Mouse (Mus musculus) B cell, adult 2 months (primary cell): ENCODE results near the gene Mdh1.
"Not testable (repeated sequence)": the region's sequence is repeated elsewhere in the genome, so short reads cannot be mapped to it uniquely, and the experiment has no call there.

Experiments used
- DNase-seq, 2 experiments: peaks; one replicate each; pipeline ENCODE4 v3.0.0; 2022

The Mdh1 gene

GRCm38 (mm10) chr11:21545021-21545420 is 27.1 kb downstream of the Mdh1 start:
- no peak for DNase-seq

GRCm38 (mm10) chr11:21542731-21543130 is 29.4 kb downstream of the Mdh1 start:
- no peak for DNase-seq

GRCm38 (mm10) chr11:21540622-21541021 is 31.5 kb downstream of the Mdh1 start:
- DNase-seq, result no peak

GRCm38 (mm10) chr11:21540072-21540471 is 32.1 kb downstream of the Mdh1 start:
- no peak for DNase-seq

- DNase-seq, result not testable (repeated sequence)
These were observed 41.3 kb downstream of the Mdh1 start for GRCm38 (mm10) chr11:21530856-21531255.

GRCm38 (mm10) chr11:21528676-21529394 is 43.3 kb downstream of the Mdh1 start:
- DNase-seq, result no peak

- DNase-seq, result no peak
These were observed 54.4 kb downstream of the Mdh1 start for GRCm38 (mm10) chr11:21517726-21518125.

GRCm38 (mm10) chr11:21516396-21516795 is 55.8 kb downstream of the Mdh1 start:
- DNase-seq, result not testable (repeated sequence)

GRCm38 (mm10) chr11:21510577-21510976 is 61.6 kb downstream of the Mdh1 start:
- not testable (repeated sequence) for DNase-seq

GRCm38 (mm10) chr11:21508713-21509112 is 63.5 kb downstream of the Mdh1 start:
- DNase-seq, result not testable (repeated sequence)

GRCm38 (mm10) chr11:21507073-21507472 is 65.1 kb downstream of the Mdh1 start:
- not testable (repeated sequence) for DNase-seq
